19 mouse cellular contexts compared by ENCODE assay signal in the genomic region with DNA sequence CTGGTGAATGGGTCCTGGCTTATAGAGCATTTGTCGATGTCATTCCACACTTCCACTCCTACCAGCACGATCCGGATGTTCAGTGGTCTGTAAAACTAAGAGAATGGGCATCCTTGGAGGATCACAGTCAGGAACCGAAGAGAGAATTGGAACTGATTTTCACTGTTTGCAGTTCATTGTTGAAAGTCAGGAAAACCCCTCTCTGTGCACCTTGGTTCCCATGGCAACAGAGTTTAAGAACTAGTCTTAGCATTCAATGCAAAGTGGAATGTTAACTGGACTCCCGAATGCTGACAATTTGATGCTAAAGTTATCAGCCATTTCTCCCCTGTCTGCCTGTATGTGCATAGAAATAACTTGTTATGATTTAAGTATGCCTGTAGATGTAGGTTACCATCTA.
DNase-seq lines count a peak whose midpoint lies in the region; ATAC-seq lines count a peak whose summit lies in the region.
"Had no signal": no experiment of that assay in that cellular context is flagged by ENCODE, and none has a peak within 500 bp of the region (broad histone marks: within the 10 kb centered on the region; RNA-seq: fewer than 3 reads in every experiment).

No protein-coding gene starts in this region.

- intact Hi-C loops in heart, postnatal 10 days (cut with DNase I): no loop called here

- ATAC-seq in midbrain, embryonic 14.5 days (ENCODE audit: low FRiP score, low TSS enrichment): no peak
- ATAC-seq: intestine, embryonic 15.5 days; Patski had no signal

- H3K4me1 ChIP-seq in midbrain, embryonic 14.5 days (ENCODE audit: control insufficient read depth, insufficient read depth, low read length): peaks cover 7% of the 10 kb centered on the region; the same call in 1 of the 2 replicates
- peaks cover 13% of the 10 kb centered on the region for H3K4me1 ChIP-seq in midbrain, embryonic 10.5 days
- H3K4me1 ChIP-seq: embryonic facial prominence, embryonic 12.5 days; intestine, embryonic 15.5 days had no signal

- no peaks in the 10 kb centered on the region for H3K9me3 ChIP-seq in midbrain, embryonic 14.5 days (ENCODE audit: control insufficient read depth, low read length)
- no peaks in the 10 kb centered on the region for H3K9me3 ChIP-seq in midbrain, embryonic 10.5 days (replicated peaks)
- H3K9me3 ChIP-seq: embryonic facial prominence, embryonic 12.5 days; heart, embryonic 10.5 days; hindbrain, embryonic 15.5 days; intestine, embryonic 15.5 days had no signal

- WGBS in midbrain, embryonic 14.5 days: 15% methylated on average over 5 of the region's 5 CpGs
- 36% methylated on average over 5 of the region's 5 CpGs for WGBS in midbrain, embryonic 10.5 days

- no peak overlapping the region for H3K4me2 ChIP-seq in midbrain, embryonic 14.5 days (ENCODE audit: low read length)
- H3K4me2 ChIP-seq: embryonic facial prominence, embryonic 12.5 days; hindbrain, embryonic 15.5 days; intestine, embryonic 15.5 days had no signal

- H3K4me3 ChIP-seq in midbrain, embryonic 14.5 days (replicated peaks; ENCODE audit: low read depth, low read length): no peak overlapping the region
- no peak overlapping the region for H3K4me3 ChIP-seq in midbrain, embryonic 10.5 days
- H3K4me3 ChIP-seq: embryonic facial prominence, embryonic 12.5 days; heart, embryonic 10.5 days; hindbrain, embryonic 15.5 days; intestine, embryonic 15.5 days had no signal

- no peak overlapping the region for H3K9ac ChIP-seq in midbrain, embryonic 14.5 days (replicated peaks; ENCODE audit: low read length)
- H3K9ac ChIP-seq: embryonic facial prominence, embryonic 12.5 days; hindbrain, embryonic 15.5 days; intestine, embryonic 15.5 days had no signal

- peak; percentile 52 for DNase-seq in heart, adult 11 months
- no peak for DNase-seq in heart, postnatal 10 days
- DNase-seq in midbrain, embryonic 14.5 days: peak; percentile 76
- DNase-seq in midbrain, embryonic 10.5 days (ENCODE audit: low spot score): no peak
- peak; percentile 20 for DNase-seq in brain, adult 2 months (ENCODE audit: low read depth, low spot score)
- DNase-seq in kidney, adult 18-20 months: no peak
- DNase-seq: adrenal gland, adult 2 months; adrenal gland, postnatal 25 days; cerebellum, adult 11 months; cerebellum, adult 8-10 months; cerebellum, postnatal 14 days; gastrocnemius, postnatal 36 days; heart, adult 18-20 months; heart, postnatal 14 days had no signal

- H3K36me3 ChIP-seq in midbrain, embryonic 14.5 days (ENCODE audit: control insufficient read depth, insufficient read depth, low read length): no peaks in the 10 kb centered on the region
- no peaks in the 10 kb centered on the region for H3K36me3 ChIP-seq in midbrain, embryonic 10.5 days
- H3K36me3 ChIP-seq: embryonic facial prominence, embryonic 12.5 days; heart, embryonic 10.5 days; hindbrain, embryonic 15.5 days; intestine, embryonic 15.5 days had no signal

- no peaks in the 10 kb centered on the region for H3K27me3 ChIP-seq in midbrain, embryonic 14.5 days (ENCODE audit: control insufficient read depth, insufficient read depth, low read length)
- H3K27me3 ChIP-seq in midbrain, embryonic 10.5 days (ENCODE audit: low read depth, poor library complexity, severe bottlenecking): no peaks in the 10 kb centered on the region
- H3K27me3 ChIP-seq: embryonic facial prominence, embryonic 12.5 days; hindbrain, embryonic 15.5 days; intestine, embryonic 15.5 days; Patski had no signal

- peak overlapping the region; percentile 37; the same call in 1 of the 2 replicates for H3K27ac ChIP-seq in midbrain, embryonic 14.5 days (replicated peaks; ENCODE audit: low read depth, low read length)
- H3K27ac ChIP-seq in midbrain, embryonic 10.5 days (replicated peaks): no peak overlapping the region
- H3K27ac ChIP-seq: embryonic facial prominence, embryonic 12.5 days; heart, embryonic 10.5 days; hindbrain, embryonic 15.5 days; intestine, embryonic 15.5 days had no signal

Comparison
In these comparisons a context has a peak if more than half of its experiments do, and no peak if none do; other contexts are left out.
1. DNase-seq: peak in heart, adult 11 months (single experiment), midbrain, embryonic 14.5 days (single experiment) and brain, adult 2 months (single experiment); none in heart, postnatal 10 days (0 of 2), midbrain, embryonic 10.5 days (single experiment) and kidney, adult 18-20 months (single experiment).